Mouse (Mus musculus) left cerebral cortex, postnatal 14 days (tissue): Measurements from ENCODE around the gene Rtbdn. TPM values are rescaled to one million over a fixed set of nuclear protein-coding genes. Genes with fewer than 3 reads are reported as not detected.

Experiments used
- DNase-seq, 2 experiments: peaks; one replicate each; pipeline ENCODE4 v3.0.0; 2021 to 2022; ENCODE audit warnings: low spot score in 2 of 2, mixed read lengths in 1 of 2
- intact Hi-C: fragments of 180-260 bp; cut with DNase I; formaldehyde crosslinking; loops from one replicate; pipeline ENCODE4 v1.15.1; 2025
- microRNA-seq, 2 experiments: library from miRNA; unstranded; fragments of <30 nt; microRNA quantifications; one replicate each; pipeline ENCODE4 v1.2.0; 2022
- total RNA-seq, 2 experiments: library from RNA; stranded (reverse); gene quantifications; 2 replicates each; pipeline ENCODE4 v1.2.3; 2021

The Rtbdn gene
- total RNA-seq, 2 experiments from 2014 or later: 1.6 to 2.1 TPM

DNA sequence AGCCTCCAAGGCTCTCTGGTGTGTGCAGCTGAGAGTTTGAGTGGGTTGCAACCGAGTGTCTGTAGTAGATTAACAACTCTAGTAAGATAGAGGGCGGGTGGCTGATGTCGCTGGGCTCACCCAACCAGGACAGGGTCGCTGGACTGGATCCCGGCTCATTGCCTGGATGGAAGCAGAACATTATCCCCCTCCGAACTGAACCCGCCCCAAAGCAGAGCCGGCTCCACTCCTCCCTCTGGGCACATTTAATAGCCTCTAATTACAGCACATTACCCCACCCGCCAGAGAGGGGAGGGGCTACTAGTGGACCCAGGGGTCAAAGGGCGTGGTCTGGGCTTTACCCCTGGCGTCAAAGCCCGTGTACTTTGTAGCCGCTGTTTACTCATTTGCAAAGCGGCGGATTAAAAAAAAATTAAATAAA lies 42.5 kb downstream of the Rtbdn start:
- DNase-seq: no peak
- intact Hi-C loops: no loop called here

- intact Hi-C loops: loop anchor here (1.0 kb wide), 1 partner anchor 14 kb away; no protein-coding TSS in a partner anchor
- peak; percentile 89 to 91 for DNase-seq
These were observed 43.0 kb downstream of the Rtbdn start for GRCm38 (mm10) chr8:84989810-84990209.

GRCm38 (mm10) chr8:84990349-84990748 lies 43.6 kb downstream of the Rtbdn start, which contains the start of gene Hook2:
Gene Hook2 (plus strand): TSS chr8:84990603.
- peak; percentile 98 to 99 for DNase-seq
- intact Hi-C loops: loop anchor here (1.0 kb wide), 1 partner anchor 14 kb away; no protein-coding TSS in a partner anchor

DNA sequence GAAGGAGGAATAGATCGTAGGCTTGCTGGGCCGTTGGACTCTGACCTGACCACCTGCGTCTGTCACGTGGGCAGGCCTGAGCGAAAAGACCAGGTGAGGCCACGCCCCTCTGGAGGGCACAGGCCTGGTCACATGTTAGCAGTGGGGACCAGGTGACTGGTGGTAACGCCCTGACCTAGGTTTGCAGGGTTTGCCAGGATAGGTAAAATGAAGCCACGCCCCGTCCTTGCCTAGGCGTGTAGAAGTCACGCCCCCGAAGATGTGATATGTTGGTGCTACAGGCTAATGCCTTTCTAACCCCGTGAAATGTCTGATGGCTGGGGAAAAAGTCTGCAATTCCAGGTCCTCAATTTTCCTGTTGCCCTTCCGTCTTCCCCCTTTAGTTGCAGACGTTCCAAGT lies 44.0 kb downstream of the Rtbdn start:
- intact Hi-C loops: loop anchor here (1.0 kb wide), 1 partner anchor 15 kb away; no protein-coding TSS in a partner anchor
- DNase-seq: no peak

- intact Hi-C loops: no loop called here
These were observed 47.6 kb downstream of the Rtbdn start for GRCm38 (mm10) chr8:84994375-84994774.

GRCm38 (mm10) chr8:84995680-84996079 lies 48.9 kb downstream of the Rtbdn start:
- intact Hi-C loops: no loop called here
- no peak for DNase-seq

More at GRCm38 (mm10) chr8:84994375-84994774, 47.6 kb downstream of the Rtbdn start:
- DNase-seq: no peak

GRCm38 (mm10) chr8:84996978-84997377 lies 50.2 kb downstream of the Rtbdn start:
- intact Hi-C loops: no loop called here
- DNase-seq: no peak

DNA sequence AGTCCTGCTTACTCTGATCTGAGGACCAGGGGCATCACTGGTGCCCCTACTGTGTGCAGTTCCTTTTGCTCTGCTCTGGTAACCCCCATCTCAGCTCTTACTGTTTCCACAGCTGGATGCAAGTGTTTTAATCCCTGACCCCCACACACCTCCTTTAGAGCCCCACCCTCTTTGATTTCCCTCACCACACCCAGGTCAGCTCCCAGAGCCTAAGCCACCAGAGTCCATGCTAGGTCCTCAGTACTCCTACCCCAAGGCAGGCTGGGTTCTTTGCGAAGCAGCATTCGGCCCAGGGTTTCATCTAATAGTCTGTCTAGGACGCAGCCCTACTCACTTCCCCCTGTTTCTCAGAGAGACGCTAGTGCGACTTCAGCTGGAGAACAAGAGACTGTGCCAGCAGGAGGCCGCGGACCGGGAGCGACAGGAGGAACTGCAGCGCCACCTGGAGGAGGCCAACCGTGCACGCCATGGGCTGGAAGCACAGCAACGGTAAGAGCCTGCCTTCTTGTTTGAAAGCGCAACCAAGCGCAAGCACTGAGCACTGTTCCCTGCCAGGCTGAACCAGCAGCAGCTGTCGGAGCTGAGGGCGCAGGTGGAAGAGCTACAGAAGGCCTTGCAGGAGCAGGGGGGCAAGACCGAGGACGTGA lies 51.0 kb downstream of the Rtbdn start:
- peak; percentile 95 for DNase-seq

More for the DNA sequence above, 51.0 kb downstream of the Rtbdn start:
- intact Hi-C loops: no loop called here

Small RNAs within 50 kb of the gene (microRNA-seq; reads per million reads assigned to microRNA genes)
- 3.7 to 6.1 reads per million in 2 experiments for gene Gm24197

Other genes starting within 250 kb of the Rtbdn start
- 1 to 10 TPM; 2.7 to 4.3 TPM for gene Lyl1, start 245.5 kb upstream of the Rtbdn start, total RNA-seq
- gene G430095P16Rik, start 224.0 kb upstream of the Rtbdn start, total RNA-seq: not detected
- 100 to 1,000 TPM; 402 to 429 TPM for gene Nfix, start 146.6 kb upstream of the Rtbdn start, total RNA-seq
- gene Dand5, start 124.2 kb upstream of the Rtbdn start, total RNA-seq: 1 to 10 TPM; 8.0 to 9.6 TPM
- gene Gadd45gip1, start 115.5 kb upstream of the Rtbdn start, total RNA-seq: 10 to 100 TPM; 23.4 to 23.6 TPM
- gene Rad23a, start 106.3 kb upstream of the Rtbdn start, total RNA-seq: 10 to 100 TPM; 59.5 to 72.0 TPM
- gene Calr, start 100.1 kb upstream of the Rtbdn start, total RNA-seq: 100 to 1,000 TPM; 495 to 553 TPM
- gene Farsa, start 90.0 kb upstream of the Rtbdn start, total RNA-seq: 10 to 100 TPM; 50.1 to 51.6 TPM
- gene Syce2, start 74.9 kb upstream of the Rtbdn start, total RNA-seq: 10 to 100 TPM; 11.5 to 13.4 TPM
- 10 to 100 TPM; 36.5 to 38.9 TPM for gene Gcdh, start 53.1 kb upstream of the Rtbdn start, total RNA-seq
- not detected for gene Klf1, start 45.1 kb upstream of the Rtbdn start, total RNA-seq
- 1 to 10 TPM; 2.9 TPM for gene Dnase2a, start 38.4 kb upstream of the Rtbdn start, total RNA-seq
- 100 to 1,000 TPM; 139 to 146 TPM for gene Mast1, start 9.6 kb upstream of the Rtbdn start, total RNA-seq
- gene Gm49661, start 22.4 kb downstream of the Rtbdn start, total RNA-seq: not detected
- gene Prdx2, start 22.6 kb downstream of the Rtbdn start, total RNA-seq: 100 to 1,000 TPM; 402 to 429 TPM
- 10 to 100 TPM; 38.1 to 52.0 TPM for gene Rnaseh2a, start 22.8 kb downstream of the Rtbdn start, total RNA-seq
- 10 to 100 TPM; 51.5 to 65.4 TPM for gene Junb, start 31.7 kb downstream of the Rtbdn start, total RNA-seq
- gene Hook2, start 43.6 kb downstream of the Rtbdn start, total RNA-seq: 1 to 10 TPM; 7.5 to 8.1 TPM
- gene Best2, start 67.5 kb downstream of the Rtbdn start, total RNA-seq: not detected
- 100 to 1,000 TPM; 116 to 117 TPM for gene Asna1, start 78.3 kb downstream of the Rtbdn start, total RNA-seq
- gene Trir, start 79.8 kb downstream of the Rtbdn start, total RNA-seq: 100 to 1,000 TPM; 128 to 146 TPM
- gene Tnpo2, start 89.9 kb downstream of the Rtbdn start, total RNA-seq: 100 to 1,000 TPM; 165 to 171 TPM
- 10 to 100 TPM; 38.3 to 39.9 TPM for gene Fbxw9, start 113.1 kb downstream of the Rtbdn start, total RNA-seq
- gene Gm5741, start 121.0 kb downstream of the Rtbdn start, total RNA-seq: not detected
- gene Dhps, start 124.8 kb downstream of the Rtbdn start, total RNA-seq: 10 to 100 TPM; 57.9 to 67.6 TPM
- gene Wdr83os, start 133.7 kb downstream of the Rtbdn start, total RNA-seq: 10 to 100 TPM; 52.7 to 53.5 TPM
- 10 to 100 TPM; 27.5 to 36.1 TPM for gene Wdr83, start 134.3 kb downstream of the Rtbdn start, total RNA-seq
- gene Man2b1, start 136.3 kb downstream of the Rtbdn start, total RNA-seq: 10 to 100 TPM; 42.6 to 42.9 TPM
- 1 to 10 TPM; 5.8 to 6.0 TPM for gene Zfp791, start 176.1 kb downstream of the Rtbdn start, total RNA-seq
- gene Cks1brt, start 204.9 kb downstream of the Rtbdn start, total RNA-seq: not detected